ENCODE assay signal across 7 mouse cellular contexts in genomic region chr3:86986490-86986889, GRCm38 (mm10). TPM values are rescaled to one million over a fixed set of nuclear protein-coding genes. Genes with fewer than 3 reads are reported as not detected.
A peak's percentile ranks its signal among the peaks of the same experiment; 100 is the strongest.
DNase-seq lines count a peak whose midpoint lies in the region; ATAC-seq lines count a peak whose summit lies in the region.

No protein-coding gene starts in this region.

- peak overlapping the region; percentile 32 for H3K4me3 ChIP-seq in liver, embryonic 13.5 days (replicated peaks)

- H3K27me3 ChIP-seq in liver, embryonic 13.5 days: no peaks in the 10 kb centered on the region

- WGBS in liver, embryonic 13.5 days (ENCODE audit: insufficient replicate concordance): 29% methylated on average over 12 of the region's 12 CpGs

- H3K36me3 ChIP-seq in liver, embryonic 13.5 days: no peaks in the 10 kb centered on the region

- no peak overlapping the region for H3K27ac ChIP-seq in liver, embryonic 13.5 days

- H3K4me1 ChIP-seq in liver, embryonic 13.5 days (replicated peaks): no peaks in the 10 kb centered on the region

- H3K9ac ChIP-seq in liver, embryonic 13.5 days: no peak overlapping the region

- H3K4me2 ChIP-seq in liver, embryonic 13.5 days: peak overlapping the region; percentile 47

- H3K9me3 ChIP-seq in liver, embryonic 13.5 days (replicated peaks): no peaks in the 10 kb centered on the region

- ATAC-seq in CD4-positive, CD25-positive, alpha-beta regulatory T cell, adult 4 months: peak; percentile 94
- peak; percentile 54 for ATAC-seq in granulocyte monocyte progenitor cell, adult 5-6 weeks (replicated peaks; ENCODE audit: poor library complexity, severe bottlenecking)
- no peak for ATAC-seq in liver, embryonic 13.5 days (ENCODE audit: low read depth)

- DNase-seq in R1 (ENCODE audit: low read depth, low spot score): peak; percentile 53
- DNase-seq in liver, embryonic 13.5 days: no peak
- peak; percentile 56 for DNase-seq in retina, embryonic 14.5 days (ENCODE audit: low spot score)
- DNase-seq in urinary bladder, postnatal 36 days (ENCODE audit: low spot score in 2 of 2): no peak
- DNase-seq in right cerebral cortex, postnatal 10 days (ENCODE audit: low spot score in 2 of 2): no peak

RNA-seq across cellular contexts. Expression of gene Cd1d1, which starts 12.8 kb away (rescaled TPM):
- 100 to 1,000 TPM; 133 to 178 TPM for polyA plus RNA-seq in CD4-positive, CD25-positive, alpha-beta regulatory T cell, adult 4 months (2017; shearing (Covaris generic))
- 25.6 and 38.4 TPM in 2 replicates for total RNA-seq in granulocyte monocyte progenitor cell, adult 5-6 weeks (2014; fragmentation: Nextera tagmentation)
- total RNA-seq in granulocyte monocyte progenitor cell, adult 5-6 weeks (2017): 18.6 and 18.7 TPM in 2 replicates
- 6.3 and 7.9 TPM in 2 replicates for polyA plus RNA-seq in liver, embryonic 13.5 days (2015; fragmentation: Nextera tagmentation; extraction: Ambion mirVana)

Comparison
In these comparisons a context has a peak if more than half of its experiments do, and no peak if none do; other contexts are left out.
1. DNase-seq: peak in R1 (single experiment) and retina, embryonic 14.5 days (single experiment); none in liver, embryonic 13.5 days (single experiment), urinary bladder, postnatal 36 days (0 of 2) and right cerebral cortex, postnatal 10 days (0 of 2).
2. RNA of gene Cd1d1, which starts 12.8 kb away (polyA plus RNA-seq): 133 to 178 TPM in CD4-positive, CD25-positive, alpha-beta regulatory T cell, adult 4 months; 6.3 to 7.9 TPM in liver, embryonic 13.5 days; every median in the first group is over 10 times any median in the second.